Mouse (Mus musculus) ES-E14 (cell line): ENCODE measurements around the gene Pigx.

Experiments used
- CHD2 ChIP-seq: IDR thresholded peaks from 2 replicates; pipeline ENCODE4 v1.6.1; 2014; ENCODE audit warnings: mild to moderate bottlenecking, low read depth, low read length, inconsistent platforms
- HCFC1 ChIP-seq: IDR thresholded peaks from 2 replicates; pipeline ENCODE4 v1.6.1; 2012; ENCODE audit warnings: low read length, inconsistent platforms, borderline replicate concordance; ENCODE audit not compliant: insufficient read depth
- MAFK ChIP-seq: IDR thresholded peaks from 2 replicates; pipeline ENCODE4 v1.6.1; 2014; ENCODE audit warnings: mild to moderate bottlenecking, low read depth, low read length, inconsistent platforms; ENCODE audit not compliant: insufficient read depth
- ZC3H11A ChIP-seq: IDR thresholded peaks from 2 replicates; pipeline ENCODE4 v1.6.1; 2012; ENCODE audit warnings: low read depth, mild to moderate bottlenecking, inconsistent platforms, low read length, borderline replicate concordance

DNA sequence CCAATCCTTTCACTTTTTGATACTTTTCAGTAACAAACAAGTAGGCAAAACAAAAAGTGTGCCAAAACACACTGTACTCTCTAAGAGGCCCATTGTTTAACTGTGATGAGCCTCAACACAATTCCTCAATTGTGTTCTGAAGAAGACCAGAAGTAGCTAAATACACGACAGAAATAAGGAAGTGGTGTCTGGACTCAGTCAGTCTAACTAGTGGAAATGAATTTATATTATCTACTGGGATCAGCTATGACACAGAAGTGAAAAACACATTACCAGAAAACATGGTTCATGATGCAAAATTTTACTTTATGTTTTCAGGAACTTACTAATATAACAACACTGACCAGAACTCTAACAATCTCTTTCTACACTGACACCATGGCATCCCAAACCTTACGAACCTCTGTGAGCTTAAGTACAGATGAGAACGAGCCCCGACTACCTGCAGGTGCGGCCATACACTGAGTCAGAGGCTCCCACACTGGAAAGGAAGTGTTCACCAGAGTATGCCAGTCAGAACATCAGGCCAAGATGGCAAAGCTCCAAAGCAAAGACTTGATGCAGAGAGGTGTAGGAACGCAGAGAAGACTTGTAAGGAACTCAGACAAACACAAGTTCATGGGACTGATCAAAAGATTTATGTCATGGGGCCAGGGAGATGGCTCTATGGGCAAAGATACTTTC is 39.6 kb downstream of the Pigx start:
- no peak for TF ChIP-seq ZC3H11A
- no peak for TF ChIP-seq CHD2
- TF ChIP-seq HCFC1: no peak
- no peak for TF ChIP-seq MAFK
